Mouse (Mus musculus): ENCODE data around the gene Aqp5. TPM values are rescaled to one million over a fixed set of nuclear protein-coding genes. Genes with fewer than 3 reads are reported as not detected.

Gene Aqp5
- polyA plus RNA-seq, 1 experiment from 2014 or later, result not detected

- WGBS, result 45% methylated on average over 9 of the region's 9 CpGs
- ATAC-seq, result no peak
- Histone ChIP-seq H3K27ac (ENCODE audit: low read depth, low read length) (no peak overlapping the region), H3K4me3 (ENCODE audit: low read depth, low read length) (no peak overlapping the region), H3K4me1 (replicated peaks; ENCODE audit: control insufficient read depth, insufficient read depth, low read length) (no peaks in the 10 kb centered on the region), H3K36me3 (ENCODE audit: control insufficient read depth, insufficient read depth) (peaks cover under 1% of the 10 kb centered on the region; the same call in 1 of the 2 replicates), H3K4me2 (replicated peaks; ENCODE audit: low read depth) (no peak overlapping the region), H3K27me3 (replicated peaks; ENCODE audit: control insufficient read depth, insufficient read depth, low read length) (peaks cover 14% of the 10 kb centered on the region), H3K9ac (ENCODE audit: low read depth, low read length) (no peak overlapping the region), H3K9me3 (ENCODE audit: control insufficient read depth) (no peaks in the 10 kb centered on the region)
- no peak for TF ChIP-seq CTCF (IDR thresholded peaks at IDR 0.05; ENCODE audit: low read depth)
Observed at GRCm38 (mm10) chr15:99615246-99615645, 24.7 kb downstream of the Aqp5 start.

GRCm38 (mm10) chr15:99618595-99618994 is 28.0 kb downstream of the Aqp5 start:
- Histone ChIP-seq H3K9ac (ENCODE audit: low read depth, low read length) (no peak overlapping the region), H3K27ac (ENCODE audit: low read depth, low read length) (no peak overlapping the region), H3K9me3 (ENCODE audit: control insufficient read depth) (no peaks in the 10 kb centered on the region), H3K4me1 (replicated peaks; ENCODE audit: control insufficient read depth, insufficient read depth, low read length) (no peaks in the 10 kb centered on the region), H3K36me3 (ENCODE audit: control insufficient read depth, insufficient read depth) (peaks cover 26% of the 10 kb centered on the region), H3K4me2 (replicated peaks; ENCODE audit: low read depth) (no peak overlapping the region), H3K4me3 (ENCODE audit: low read depth, low read length) (no peak overlapping the region), H3K27me3 (replicated peaks; ENCODE audit: control insufficient read depth, insufficient read depth, low read length) (peaks cover 8% of the 10 kb centered on the region)
- ATAC-seq, result no peak
- no peak for TF ChIP-seq CTCF (IDR thresholded peaks at IDR 0.05; ENCODE audit: low read depth)
- WGBS, result 90% methylated on average over 3 of the region's 3 CpGs

GRCm38 (mm10) chr15:99619821-99620220 is 29.2 kb downstream of the Aqp5 start:
- no peak overlapping the region for H3K27ac ChIP-seq (ENCODE audit: low read depth, low read length)
- no peaks in the 10 kb centered on the region for H3K4me1 ChIP-seq (replicated peaks; ENCODE audit: control insufficient read depth, insufficient read depth, low read length)
- H3K36me3 ChIP-seq (ENCODE audit: control insufficient read depth, insufficient read depth), result peaks cover 39% of the 10 kb centered on the region
- 80% methylated on average over 4 of the region's 4 CpGs for WGBS
- no peak overlapping the region for H3K4me3 ChIP-seq (ENCODE audit: low read depth, low read length)
- H3K9me3 ChIP-seq (ENCODE audit: control insufficient read depth), result no peaks in the 10 kb centered on the region
- no peak for TF ChIP-seq CTCF (IDR thresholded peaks at IDR 0.05; ENCODE audit: low read depth)
- H3K4me2 ChIP-seq (replicated peaks; ENCODE audit: low read depth), result no peak overlapping the region
- H3K9ac ChIP-seq (ENCODE audit: low read depth, low read length), result no peak overlapping the region
- ATAC-seq, result no peak
- H3K27me3 ChIP-seq (replicated peaks; ENCODE audit: control insufficient read depth, insufficient read depth, low read length), result no peaks in the 10 kb centered on the region

- ATAC-seq, result no peak
- WGBS, result 91% methylated on average over 11 of the region's 11 CpGs
- H3K36me3 ChIP-seq (ENCODE audit: control insufficient read depth, insufficient read depth), result peaks cover 60% of the 10 kb centered on the region
Observed at GRCm38 (mm10) chr15:99622063-99622462, 31.5 kb downstream of the Aqp5 start.

GRCm38 (mm10) chr15:99631618-99632017 is 41.0 kb downstream of the Aqp5 start:
- Histone ChIP-seq H3K36me3 (ENCODE audit: control insufficient read depth, insufficient read depth) (peaks cover 79% of the 10 kb centered on the region), H3K9ac (ENCODE audit: low read depth, low read length) (no peak overlapping the region)
- ATAC-seq, result no peak

More at GRCm38 (mm10) chr15:99622063-99622462, 31.5 kb downstream of the Aqp5 start:
- no peak overlapping the region for H3K9ac ChIP-seq (ENCODE audit: low read depth, low read length)
- H3K4me1 ChIP-seq (replicated peaks; ENCODE audit: control insufficient read depth, insufficient read depth, low read length), result no peaks in the 10 kb centered on the region
- H3K4me2 ChIP-seq (replicated peaks; ENCODE audit: low read depth), result no peak overlapping the region
- H3K27ac ChIP-seq (ENCODE audit: low read depth, low read length), result no peak overlapping the region
- H3K9me3 ChIP-seq (ENCODE audit: control insufficient read depth), result no peaks in the 10 kb centered on the region
- H3K27me3 ChIP-seq (replicated peaks; ENCODE audit: control insufficient read depth, insufficient read depth, low read length), result no peaks in the 10 kb centered on the region
- TF ChIP-seq CTCF (IDR thresholded peaks at IDR 0.05; ENCODE audit: low read depth), result no peak
- no peak overlapping the region for H3K4me3 ChIP-seq (ENCODE audit: low read depth, low read length)

GRCm38 (mm10) chr15:99634702-99635101 is 44.1 kb downstream of the Aqp5 start:
- TF ChIP-seq CTCF (IDR thresholded peaks at IDR 0.05; ENCODE audit: low read depth), result no peak
- no peaks in the 10 kb centered on the region for H3K27me3 ChIP-seq (replicated peaks; ENCODE audit: control insufficient read depth, insufficient read depth, low read length)
- H3K9ac ChIP-seq (ENCODE audit: low read depth, low read length), result no peak overlapping the region
- H3K9me3 ChIP-seq (ENCODE audit: control insufficient read depth), result no peaks in the 10 kb centered on the region
- H3K27ac ChIP-seq (ENCODE audit: low read depth, low read length), result no peak overlapping the region; the same call in 1 of the 2 replicates
- H3K4me1 ChIP-seq (replicated peaks; ENCODE audit: control insufficient read depth, insufficient read depth, low read length), result no peaks in the 10 kb centered on the region
- 88% methylated on average over 7 of the region's 7 CpGs for WGBS
- H3K4me3 ChIP-seq (ENCODE audit: low read depth, low read length), result no peak overlapping the region
- H3K36me3 ChIP-seq (ENCODE audit: control insufficient read depth, insufficient read depth), result peaks cover 68% of the 10 kb centered on the region
- ATAC-seq, result no peak
- no peak overlapping the region for H3K4me2 ChIP-seq (replicated peaks; ENCODE audit: low read depth)

More at GRCm38 (mm10) chr15:99631618-99632017, 41.0 kb downstream of the Aqp5 start:
- Histone ChIP-seq H3K9me3 (ENCODE audit: control insufficient read depth) (no peaks in the 10 kb centered on the region), H3K27me3 (replicated peaks; ENCODE audit: control insufficient read depth, insufficient read depth, low read length) (no peaks in the 10 kb centered on the region), H3K27ac (ENCODE audit: low read depth, low read length) (no peak overlapping the region), H3K4me1 (replicated peaks; ENCODE audit: control insufficient read depth, insufficient read depth, low read length) (no peaks in the 10 kb centered on the region), H3K4me2 (replicated peaks; ENCODE audit: low read depth) (no peak overlapping the region), H3K4me3 (ENCODE audit: low read depth, low read length) (no peak overlapping the region)
- TF ChIP-seq CTCF (IDR thresholded peaks at IDR 0.05; ENCODE audit: low read depth), result peak; percentile 57
